Mouse (Mus musculus): ENCODE results near the gene Nop10. TPM values are rescaled to one million over a fixed set of nuclear protein-coding genes. Genes with fewer than 3 reads are reported as not detected.
A peak's percentile ranks its signal among the peaks of the same experiment; 100 is the strongest.

Gene Nop10
- 100 to 1,000 TPM in 2 of 4 experiments, 10 to 100 TPM in 2; 77.3 to 151 (median 111) TPM for total RNA-seq (2022)

DNA sequence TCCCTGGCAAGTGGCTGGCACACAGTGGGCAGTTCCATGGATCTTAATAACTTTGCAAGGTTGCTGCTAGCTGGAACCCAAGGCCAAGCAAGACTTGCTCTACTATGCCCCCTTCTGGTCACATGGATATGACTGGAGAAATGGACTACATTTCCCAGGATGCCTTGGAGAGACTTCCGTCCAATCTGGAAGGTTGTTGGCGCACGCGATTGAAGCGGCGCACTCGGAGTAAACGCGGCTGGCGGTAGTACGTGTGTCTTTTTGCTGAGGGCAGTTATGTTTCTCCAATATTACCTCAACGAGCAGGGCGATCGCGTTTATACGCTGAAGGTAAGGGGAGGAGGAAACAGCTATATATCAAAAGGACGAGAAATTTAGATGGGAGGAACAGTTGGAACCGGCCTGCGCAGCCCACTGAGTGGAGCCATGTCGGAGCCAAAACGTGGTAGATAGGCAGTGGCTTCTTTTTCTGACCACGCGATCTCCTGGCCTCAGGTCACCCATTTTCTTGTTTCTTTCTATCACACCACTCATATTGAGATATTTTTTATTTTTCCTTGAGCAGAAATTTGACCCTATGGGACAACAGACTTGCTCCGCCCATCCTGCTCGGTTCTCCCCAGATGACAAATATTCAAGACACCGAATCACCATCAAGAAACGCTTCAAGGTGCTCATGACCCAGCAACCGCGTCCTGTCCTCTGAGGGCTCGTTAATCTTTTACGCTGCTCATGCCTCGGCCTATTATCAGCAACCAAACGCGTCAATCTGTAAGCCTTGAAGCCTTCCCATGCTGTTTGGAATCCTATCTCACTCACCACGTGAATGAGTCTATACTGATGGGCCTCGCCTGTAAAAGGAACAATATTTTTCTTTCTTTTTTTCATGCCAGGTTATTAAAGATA is at the start of gene Nop10:
Nop10 (plus strand) TSS at position 179 of the 906 bp plus-strand sequence.
- peak; percentile 85 for DNase-seq

DNA sequence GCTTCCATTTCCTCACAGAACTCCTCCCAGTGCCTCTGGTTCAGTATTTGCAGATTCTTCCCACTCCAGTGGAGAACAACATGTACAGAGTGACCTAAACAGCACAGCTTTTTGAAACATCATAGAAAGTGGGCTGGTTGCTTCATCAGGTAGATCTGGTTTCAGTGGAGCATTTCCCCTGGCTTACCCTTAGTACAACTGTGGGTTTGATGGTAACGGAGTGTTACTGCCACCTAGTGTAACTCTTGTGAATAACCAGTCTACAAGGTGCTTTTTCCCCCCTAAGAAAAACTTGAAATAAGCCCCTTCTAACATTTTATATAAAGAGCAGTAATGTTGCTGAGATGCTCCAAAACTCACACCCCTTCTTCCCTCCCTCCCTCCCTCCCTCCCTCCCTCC is 45.7 kb upstream of the Nop10 start:
- no peak for DNase-seq

DNA sequence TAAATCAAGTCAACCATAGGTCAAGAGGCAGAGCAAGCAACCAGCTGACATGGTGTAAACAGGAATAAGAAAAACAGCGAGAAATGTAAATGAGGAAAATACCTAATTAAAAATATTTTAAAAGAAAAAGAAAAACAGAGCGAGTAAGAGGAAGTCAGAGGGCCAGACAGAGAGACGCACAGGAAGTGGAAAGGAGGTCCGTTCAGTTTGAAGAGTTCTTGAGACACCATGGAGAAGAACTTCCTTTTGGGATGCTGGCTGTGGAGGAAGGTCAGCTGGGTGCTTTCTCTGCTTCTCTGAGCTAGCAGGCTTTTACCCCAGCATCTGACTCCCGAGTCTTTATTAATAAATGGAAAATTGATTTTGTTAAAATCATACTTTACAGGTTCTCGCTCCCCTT is 44.1 kb upstream of the Nop10 start:
- DNase-seq: no peak

DNA sequence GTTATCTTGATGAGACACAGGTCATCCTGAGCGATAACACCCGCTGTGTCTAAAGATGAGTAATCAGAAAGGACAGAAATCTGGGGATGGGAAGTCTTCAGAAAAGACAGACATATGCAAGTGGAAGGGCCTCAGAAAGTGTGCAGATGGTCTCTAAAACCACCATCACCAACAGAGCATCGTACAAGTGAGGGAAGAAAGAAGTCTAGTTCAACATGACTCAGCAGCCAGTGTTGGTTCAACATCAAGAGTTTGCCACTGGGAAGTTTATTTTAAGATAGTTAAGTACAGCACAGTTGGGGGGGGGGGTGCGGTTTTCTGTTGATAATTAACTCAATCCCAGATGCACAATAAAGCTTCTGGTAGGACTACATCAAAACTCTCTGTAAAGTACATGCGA is 40.8 kb upstream of the Nop10 start:
- DNase-seq: no peak

DNA sequence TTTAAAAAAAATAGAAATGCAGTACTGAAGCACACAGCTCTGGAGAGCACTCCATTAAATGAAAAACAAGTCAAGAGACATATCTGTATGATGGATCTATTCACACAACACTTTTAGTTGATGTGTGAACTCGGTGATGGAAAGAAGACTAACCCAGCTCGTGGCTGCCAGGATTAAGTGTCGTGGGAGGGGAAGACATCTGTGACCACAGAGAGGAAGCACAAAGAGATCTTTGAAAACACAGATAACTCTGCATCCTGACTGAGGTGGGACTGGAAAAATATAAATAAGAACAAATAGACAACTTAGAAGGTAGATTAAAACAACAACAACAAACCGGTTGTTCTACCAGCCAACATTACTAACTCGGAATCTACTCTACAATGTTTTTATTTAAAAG is 39.1 kb upstream of the Nop10 start:
- DNase-seq: no peak

DNA sequence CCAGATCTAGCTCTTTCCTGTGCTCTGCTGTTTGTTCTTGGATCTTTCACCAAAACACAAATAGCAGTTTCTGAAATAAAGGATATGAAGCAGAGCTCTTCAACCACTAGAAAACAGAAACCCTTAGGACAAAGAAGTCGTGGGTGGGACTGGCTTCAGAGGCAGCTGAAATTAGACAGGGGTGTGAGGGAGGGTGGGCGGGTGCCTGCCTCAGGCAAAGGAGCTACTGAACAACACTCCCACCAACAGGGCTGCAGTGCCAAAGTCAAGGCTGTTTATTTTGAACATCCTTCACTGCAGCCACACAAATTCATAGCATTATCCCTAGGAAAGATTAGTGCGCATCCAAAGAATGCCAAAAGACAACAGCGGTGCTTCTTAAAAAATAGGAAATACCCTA is 37.4 kb upstream of the Nop10 start:
- DNase-seq: no peak

DNA sequence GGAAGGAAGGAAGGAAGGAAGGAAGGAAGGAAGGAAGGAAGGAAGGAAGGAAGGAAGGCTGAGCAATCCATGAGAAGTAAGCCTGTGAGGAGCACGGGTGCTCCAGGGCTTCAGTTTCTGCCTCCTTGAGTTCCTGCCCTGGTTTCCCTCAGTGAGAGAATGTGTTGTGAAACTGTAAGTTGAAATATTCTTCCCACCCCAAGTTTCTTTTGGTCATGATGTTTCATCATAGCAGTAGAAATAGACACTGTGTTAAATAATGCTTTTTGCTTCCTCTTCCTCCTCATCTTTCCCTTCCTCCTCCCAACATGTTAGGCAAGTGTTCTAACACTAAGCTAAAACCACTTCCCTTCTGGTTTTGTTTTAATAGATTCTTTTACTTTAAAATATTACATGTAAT is 29.1 kb upstream of the Nop10 start:
- DNase-seq: no peak

DNA sequence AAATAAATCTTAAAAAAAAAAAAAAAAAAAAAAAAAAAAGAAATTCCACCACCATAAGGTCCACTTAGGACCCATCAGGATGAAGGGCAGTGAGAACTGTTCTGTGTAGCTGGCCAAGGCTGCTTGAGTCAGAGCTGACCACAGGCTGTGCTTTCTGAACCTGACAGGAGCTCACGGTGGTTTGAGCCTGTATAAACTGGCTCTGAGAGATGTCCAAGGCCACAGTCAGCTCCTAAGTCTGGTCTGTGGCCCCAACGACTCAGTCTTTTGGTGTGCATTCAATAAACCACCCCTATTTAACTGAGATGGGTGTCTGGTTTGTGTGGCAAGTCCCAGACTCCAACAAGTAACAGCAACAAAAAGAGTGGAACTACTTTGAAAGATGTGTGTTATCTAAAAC is 25.1 kb upstream of the Nop10 start:
- DNase-seq: no peak

DNA sequence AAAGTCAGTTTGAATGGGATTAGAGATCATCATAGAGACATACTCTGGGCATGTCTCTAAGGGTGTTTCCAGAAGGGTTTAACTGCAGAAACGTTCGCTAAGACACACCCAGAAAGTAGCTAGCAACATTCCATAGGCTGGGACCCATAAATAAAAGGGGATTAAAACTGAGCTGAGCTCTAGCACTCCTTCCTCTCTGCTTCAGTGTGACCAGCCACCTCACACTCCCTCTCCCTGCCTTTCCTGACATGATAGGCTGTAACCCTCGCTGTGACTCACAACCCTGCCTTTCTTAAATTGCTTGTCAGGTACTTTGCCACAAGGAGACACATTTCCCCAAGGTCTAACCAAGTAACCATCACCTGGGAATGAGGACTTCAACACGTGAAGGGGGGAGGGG is 23.7 kb upstream of the Nop10 start:
- no peak for DNase-seq

DNA sequence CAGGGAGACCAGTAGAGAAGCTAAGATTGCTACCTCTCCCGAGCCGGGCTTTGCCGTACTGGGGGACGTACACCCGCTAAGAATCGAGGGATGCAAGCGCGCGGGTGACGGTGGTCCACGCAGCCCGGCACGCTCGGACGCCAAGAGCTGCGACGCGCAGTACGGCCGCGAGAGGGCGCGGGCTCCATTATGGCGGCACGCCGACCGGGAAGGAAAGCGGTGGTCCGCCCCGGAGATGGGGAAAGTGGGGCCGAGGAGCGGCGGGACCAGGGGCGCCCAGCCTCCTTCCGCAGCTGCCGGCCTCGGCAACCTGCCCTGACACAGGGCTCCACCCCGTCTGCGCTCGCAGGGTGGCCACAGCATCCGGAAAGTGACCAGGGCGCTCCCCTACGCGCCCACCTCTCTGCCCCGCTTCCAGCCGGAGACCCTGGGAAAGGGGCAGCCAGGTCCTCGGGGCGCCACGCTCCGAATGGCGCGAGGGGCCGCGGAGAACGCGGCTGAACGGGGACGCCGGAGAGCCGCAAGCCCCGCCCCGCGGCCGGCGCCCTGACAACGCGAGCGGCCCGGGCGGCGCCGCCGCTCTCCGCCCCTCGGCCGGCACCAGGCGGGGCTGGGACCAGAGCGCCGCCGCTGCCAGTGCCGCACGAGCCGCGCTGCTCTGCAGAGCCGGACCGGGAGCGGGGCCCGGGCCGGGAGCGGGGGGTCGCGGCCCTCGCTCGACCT is 22.4 kb upstream of the Nop10 start, which contains the start of gene Lpcat4:
Lpcat4 (plus strand) TSS at position 257 of the 723 bp plus-strand sequence.
- DNase-seq: peak; percentile 64

DNA sequence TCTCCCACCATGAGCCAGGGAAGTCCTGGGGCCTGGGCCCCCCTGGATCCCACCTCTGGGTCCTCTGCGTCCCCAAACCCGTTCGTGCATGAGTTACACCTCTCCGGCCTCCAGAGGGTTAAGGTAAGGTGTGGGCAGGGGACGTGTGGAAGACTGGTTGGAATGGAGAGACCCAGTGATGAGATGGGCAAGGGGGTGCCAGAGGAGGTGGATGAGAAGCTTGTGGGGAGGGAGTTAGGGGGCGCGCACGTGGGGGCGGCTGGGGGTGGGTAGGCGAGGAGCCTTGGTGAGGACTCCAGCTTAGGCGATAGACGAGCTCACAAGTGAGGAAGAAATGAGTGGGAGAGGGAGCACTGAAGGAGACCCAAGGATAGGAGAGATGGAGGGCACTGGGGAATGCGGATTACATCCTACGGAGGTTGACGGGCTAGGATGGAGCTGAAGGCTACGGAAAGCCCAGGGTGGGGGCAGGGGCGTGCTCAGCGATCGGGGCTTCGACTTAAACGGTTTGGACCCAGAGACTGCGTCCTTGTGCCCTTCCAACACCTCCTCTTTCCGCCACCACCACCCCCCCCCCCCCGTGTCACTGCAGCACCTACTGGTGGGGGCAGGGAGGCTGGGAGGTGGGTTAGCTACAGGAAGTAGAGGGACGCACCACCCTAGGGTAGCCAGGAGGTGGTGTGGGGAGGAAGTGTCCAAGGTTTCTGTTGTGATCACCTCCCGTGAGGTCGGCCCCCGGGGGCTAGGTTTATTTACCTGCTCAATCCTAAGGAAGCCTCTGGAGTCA is 21.6 kb upstream of the Nop10 start:
- no peak for DNase-seq

DNA sequence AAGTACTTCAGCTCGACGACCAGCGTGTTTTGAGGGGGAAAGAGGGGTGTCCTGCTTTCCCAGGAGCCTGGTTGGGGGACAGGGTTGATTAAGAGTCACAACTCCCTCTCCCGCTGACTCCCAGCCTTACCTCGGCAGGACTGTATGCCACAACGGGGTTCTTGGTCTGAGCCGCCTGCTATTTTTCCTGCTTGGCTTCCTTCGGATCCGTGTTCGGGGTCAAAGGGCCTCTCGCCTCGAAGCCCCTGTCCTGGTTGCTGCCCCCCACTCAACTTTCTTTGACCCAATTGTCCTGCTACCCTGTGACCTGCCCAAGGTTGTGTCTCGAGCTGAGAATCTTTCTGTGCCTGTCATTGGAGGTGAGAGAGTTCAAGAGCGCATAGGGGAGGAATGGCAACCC is 19.9 kb upstream of the Nop10 start:
- no peak for DNase-seq

DNA sequence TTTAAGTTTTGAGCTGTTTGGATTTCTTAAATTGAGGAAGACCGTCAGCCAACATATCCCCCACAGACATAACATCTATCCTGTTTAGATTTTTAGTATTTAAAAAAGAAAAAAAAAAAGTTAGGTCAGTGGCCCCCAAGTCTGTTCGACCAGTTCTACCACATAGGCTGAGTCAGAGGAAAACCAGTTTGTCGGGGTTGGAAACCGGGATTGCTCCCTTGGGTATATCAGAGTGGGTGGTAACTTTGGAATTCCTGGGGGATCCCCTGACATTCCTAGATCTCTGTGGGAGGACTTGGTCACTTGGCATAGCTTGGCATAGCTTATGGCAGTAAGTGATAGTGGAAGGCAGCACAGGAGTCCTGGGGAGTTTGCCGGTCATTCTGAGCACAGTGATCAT is 16.4 kb upstream of the Nop10 start:
- no peak for DNase-seq

DNA sequence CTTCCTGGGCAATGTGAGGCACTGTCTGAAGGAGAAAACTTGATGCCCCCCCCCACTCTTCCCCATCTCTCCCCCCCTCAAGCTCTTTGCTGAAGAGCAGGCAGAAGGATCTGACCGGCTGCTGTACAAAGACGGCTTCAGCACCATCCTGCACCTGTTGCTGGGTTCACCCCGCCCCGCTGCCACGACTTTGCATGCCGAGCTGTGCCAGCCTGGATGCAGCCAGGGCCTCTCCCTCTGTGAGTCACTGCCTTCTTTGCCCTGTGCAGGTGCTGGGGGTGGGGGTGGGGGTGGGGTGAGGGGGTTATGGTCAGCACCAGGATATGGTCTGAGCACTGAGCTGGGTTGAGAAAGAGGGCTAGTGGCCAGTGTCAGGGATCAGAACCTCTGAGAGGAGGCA is 15.5 kb upstream of the Nop10 start:
- no peak for DNase-seq

DNA sequence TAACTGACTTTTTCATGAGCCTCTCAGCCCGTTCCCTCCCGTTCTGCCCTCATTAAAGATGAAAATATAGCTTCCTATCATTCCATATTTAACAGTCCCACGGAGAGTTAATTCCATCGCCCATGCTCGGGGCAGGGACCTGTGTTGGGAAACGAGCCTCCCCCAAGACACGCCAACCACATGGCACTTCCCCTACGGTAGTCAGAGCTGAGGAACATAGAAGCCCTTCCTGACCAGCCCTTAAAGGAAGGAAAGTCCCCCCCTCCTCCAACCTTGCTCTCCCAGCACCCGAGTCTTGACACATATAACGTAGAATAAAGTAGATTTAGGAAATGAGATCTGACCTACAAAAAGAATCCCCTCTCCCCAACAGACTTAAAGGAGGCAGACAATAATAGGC is 14.4 kb upstream of the Nop10 start:
- no peak for DNase-seq

DNA sequence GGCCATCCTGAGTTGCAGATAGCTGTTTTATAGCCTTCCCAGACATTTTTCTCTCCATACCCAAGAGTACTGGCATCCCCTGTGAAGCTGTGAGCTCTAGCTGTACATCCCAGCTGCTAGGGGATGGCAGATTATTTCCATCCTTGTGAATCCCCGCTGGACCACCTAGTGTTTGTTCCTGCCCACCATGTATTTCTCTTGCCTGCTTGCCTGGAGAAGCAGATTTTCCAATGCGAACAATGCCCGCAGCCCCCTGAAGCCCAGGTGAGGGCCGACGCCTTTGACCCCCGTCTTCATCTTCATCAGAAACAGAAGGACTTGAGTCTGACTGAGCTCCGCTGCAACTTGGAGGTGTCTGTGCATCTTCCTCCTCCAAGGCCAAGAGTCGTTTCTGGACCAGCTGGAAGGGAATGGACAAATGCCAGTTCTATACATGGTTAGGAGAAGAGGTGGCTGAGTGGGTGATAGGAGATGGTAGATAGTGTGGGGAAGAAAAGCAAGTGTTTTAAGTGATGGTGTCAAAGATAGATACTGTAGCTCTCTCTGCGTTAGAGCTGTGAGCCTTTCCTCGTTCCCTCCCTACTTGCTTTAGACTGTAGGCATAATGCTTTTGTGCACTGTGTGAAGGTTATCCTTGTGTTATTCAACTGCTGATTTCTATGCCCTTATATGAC is 11.8 kb upstream of the Nop10 start:
- DNase-seq: no peak

DNA sequence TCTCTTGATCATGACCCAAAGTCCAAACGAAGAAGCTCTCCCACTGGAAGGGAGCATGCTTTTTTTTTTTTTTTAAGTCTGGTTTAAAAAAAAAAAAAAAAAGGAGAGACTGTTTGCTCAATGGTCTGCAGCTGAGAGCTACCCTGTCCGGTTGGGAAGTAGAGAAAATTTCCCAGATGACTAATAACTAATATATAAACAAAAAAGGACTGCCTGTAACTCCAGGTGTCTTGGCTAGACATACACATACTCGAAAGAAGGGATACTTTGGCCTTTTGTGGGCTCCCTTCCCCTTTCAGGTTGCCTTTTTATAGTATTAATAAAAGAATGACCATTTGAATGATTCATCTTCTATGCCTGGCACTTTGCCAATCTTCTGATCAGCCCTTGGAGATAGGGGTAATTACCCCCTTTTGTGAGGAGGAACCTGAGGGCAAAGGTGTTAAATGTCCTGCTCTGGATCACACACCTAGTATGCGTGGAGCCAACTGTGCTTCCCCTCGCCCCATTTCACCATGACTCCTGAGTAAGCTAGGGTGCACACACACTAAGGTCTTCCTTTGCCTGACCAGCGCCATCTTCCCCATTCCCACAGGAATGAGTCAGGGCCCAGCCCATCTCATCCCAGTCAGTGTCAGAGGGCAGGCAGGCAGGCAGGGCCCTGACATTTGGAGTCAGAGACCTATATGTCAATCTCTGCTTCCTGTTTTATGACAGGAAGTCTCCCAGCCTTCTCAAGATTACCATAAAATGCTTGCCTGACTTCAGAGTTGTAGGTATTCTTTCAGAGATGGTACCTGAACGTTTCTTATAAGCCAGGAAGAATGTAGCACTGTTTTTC is 6.8 kb upstream of the Nop10 start:
- DNase-seq: no peak

DNA sequence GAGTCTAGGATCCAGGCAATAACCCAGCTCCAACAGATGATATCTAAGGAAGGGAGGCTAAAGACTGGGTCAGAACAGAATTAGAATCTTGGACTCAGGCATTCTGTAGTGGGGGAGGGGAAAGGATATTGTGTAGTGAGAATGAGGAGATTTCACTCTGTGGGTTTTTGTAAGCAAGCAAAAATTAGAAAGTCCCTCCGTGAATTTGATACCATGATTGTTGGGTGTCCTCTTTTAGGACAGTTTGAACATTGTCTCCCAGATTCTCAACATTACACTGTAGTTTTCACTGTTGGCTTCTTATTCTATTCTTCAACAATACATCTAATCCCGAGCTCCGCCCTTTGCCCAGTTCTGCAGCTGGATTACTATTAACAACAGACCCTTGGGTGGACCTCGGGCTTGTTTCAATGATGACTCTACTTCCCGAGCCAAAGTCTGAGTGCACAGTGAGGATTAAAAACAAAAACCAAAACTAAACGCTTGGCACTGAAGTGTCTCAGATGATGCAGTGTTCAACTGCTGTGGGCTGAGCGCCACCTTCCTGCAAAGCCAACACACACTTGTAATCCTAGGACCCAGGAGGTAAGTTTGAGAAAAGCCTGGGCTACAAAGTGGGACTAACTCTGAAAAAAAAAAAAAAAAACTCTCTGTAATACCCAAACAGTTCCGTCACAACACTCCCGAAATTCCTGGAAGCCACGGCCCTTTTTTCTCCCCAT is 2.3 kb upstream of the Nop10 start, which contains the start of gene Nutm1:
Nutm1 (minus strand) TSS at position 51 of the 722 bp plus-strand sequence.
- no peak for DNase-seq

DNA sequence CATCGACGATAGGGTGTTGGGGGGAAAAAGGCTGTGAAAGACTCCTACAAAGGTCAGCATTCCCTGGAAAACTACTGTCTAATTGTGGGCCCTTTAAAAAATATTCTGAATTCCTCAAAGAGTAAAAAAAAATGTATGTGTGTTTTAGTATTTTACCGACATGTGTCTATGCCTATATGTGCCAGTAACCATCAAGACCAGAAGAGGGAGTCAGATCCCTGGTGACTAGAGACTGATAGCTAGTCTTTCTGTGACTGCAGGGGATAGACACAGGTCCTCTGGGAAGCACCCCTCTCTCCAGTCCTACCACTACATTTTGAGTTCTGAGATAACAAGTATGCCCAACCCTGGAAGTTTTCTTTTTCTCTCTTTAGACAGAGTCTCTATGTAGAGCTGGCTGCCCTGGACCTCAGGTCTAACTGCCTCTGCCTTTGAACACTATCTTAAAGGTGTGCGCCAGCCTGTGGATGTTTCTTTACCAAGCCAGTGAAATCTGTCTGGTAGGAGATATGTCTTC is 1.1 kb downstream of the Nop10 start:
- no peak for DNase-seq

DNA sequence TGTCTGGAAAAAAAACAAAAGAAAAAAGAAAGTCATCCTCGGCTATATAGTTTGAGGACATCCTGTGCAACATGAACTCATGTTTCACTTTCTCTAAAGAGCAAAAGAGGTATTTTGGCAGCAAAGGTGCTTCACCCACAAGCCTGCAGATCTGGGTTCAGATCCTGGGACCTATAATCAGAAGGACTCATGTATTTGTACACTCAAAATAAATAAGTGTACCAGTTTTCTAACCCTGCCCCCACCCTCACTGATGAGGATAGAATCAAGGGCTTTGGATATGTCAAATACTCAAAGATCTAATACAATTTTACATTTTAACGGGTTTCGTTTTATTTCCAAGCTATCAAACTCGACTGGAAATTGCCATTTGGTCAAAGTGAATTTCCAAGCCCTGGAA is 2.6 kb downstream of the Nop10 start:
- no peak for DNase-seq
